Mouse (Mus musculus): ENCODE results near the gene Rbm33. TPM values are rescaled to one million over a fixed set of nuclear protein-coding genes. Genes with fewer than 3 reads are reported as not detected.

Gene Rbm33
- polyA plus RNA-seq, 1 experiment = 33.3 TPM

DNA sequence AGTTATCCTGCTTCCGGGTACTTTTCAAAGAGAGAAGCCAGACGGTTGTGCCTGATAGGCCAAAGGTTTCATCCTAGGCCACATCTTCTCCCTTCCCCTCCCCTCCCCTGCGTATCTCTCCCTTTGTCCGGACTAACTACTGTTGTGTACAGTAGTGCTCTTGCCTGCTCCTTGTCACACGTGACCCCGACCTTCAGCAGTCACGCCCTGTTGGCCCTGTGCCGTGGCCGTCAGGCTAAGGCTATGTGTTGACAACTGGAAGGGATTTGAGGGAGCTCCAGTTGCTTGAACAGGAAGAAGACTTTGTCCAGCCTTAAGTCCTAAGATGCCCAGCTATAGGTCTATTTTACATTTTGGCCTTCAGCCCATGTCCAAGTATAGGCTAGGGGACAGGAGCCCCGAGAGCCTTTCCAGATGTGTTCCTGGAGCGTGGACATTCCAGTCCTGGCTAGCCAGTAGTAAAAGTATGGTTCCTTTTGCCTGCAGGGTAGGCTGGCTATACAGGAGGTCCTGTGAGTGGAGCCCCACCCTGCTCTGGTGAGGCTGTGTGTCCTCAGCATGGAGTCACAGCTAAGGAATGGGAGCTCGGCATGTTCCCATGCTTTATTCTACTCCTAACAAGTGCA lies 102.8 kb downstream of the Rbm33 start:
- Histone ChIP-seq H3K4me3 (ENCODE audit: extremely low read depth, insufficient read depth, insufficient read length) (no peak overlapping the region), H3K27ac (ENCODE audit: insufficient read depth, low read length) (no peak overlapping the region), H3K4me1 (ENCODE audit: control insufficient read depth, insufficient read depth, insufficient read length) (no peaks in the 10 kb centered on the region), H3K27me3 (ENCODE audit: control insufficient read depth, insufficient read depth, low read length) (no peaks in the 10 kb centered on the region), H3K36me3 (ENCODE audit: control insufficient read depth, insufficient read depth, low read length) (peaks cover 25% of the 10 kb centered on the region)
- 95% methylated on average over 12 of the region's 12 CpGs for WGBS
- TF ChIP-seq CTCF (IDR thresholded peaks at IDR 0.05; ENCODE audit: extremely low read depth, insufficient read depth, insufficient read length, insufficient replicate concordance) = no peak
- TF ChIP-seq POLR2A (IDR thresholded peaks at IDR 0.05; ENCODE audit: low read depth, low read length) = no peak
- DNase-seq (ENCODE audit: low read depth in 1 of 2, low spot score in 2 of 2) = no peak

DNA sequence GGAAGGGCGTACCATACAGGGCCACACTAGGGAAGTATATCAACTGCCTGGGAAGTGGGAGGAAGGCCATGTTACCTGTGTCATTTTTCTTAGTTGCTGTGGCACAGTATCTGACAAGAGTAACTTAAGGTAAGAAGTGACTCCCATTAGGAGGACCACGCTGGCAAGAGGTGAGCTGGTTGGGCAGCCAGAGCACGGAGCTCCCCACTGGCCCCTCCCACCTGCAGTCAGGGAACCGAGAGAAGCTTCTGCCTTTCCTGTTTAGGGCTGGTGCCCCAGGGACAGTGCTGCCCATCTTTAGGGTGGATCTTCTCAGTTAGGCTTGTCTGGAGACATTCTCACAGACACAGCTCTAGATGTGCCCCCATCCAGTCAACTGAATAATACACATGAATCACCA lies 106.9 kb downstream of the Rbm33 start:
- whole genome bisulfite sequencing = 63% methylated on average over 4 of the region's 4 CpGs
- peaks cover 5% of the 10 kb centered on the region; the same call in 1 of the 2 replicates for H3K36me3 ChIP-seq (ENCODE audit: control insufficient read depth, insufficient read depth, low read length)
- no peaks in the 10 kb centered on the region for H3K27me3 ChIP-seq (ENCODE audit: control insufficient read depth, insufficient read depth, low read length)
- TF ChIP-seq POLR2A (IDR thresholded peaks at IDR 0.05; ENCODE audit: low read depth, low read length) = no peak
- no peak for TF ChIP-seq CTCF (IDR thresholded peaks at IDR 0.05; ENCODE audit: extremely low read depth, insufficient read depth, insufficient read length, insufficient replicate concordance)
- no peak overlapping the region for H3K27ac ChIP-seq (ENCODE audit: insufficient read depth, low read length)
- H3K4me3 ChIP-seq (ENCODE audit: extremely low read depth, insufficient read depth, insufficient read length) = no peak overlapping the region
- H3K4me1 ChIP-seq (ENCODE audit: control insufficient read depth, insufficient read depth, insufficient read length) = no peaks in the 10 kb centered on the region
- no peak for DNase-seq (ENCODE audit: low read depth in 1 of 2, low spot score in 2 of 2)

DNA sequence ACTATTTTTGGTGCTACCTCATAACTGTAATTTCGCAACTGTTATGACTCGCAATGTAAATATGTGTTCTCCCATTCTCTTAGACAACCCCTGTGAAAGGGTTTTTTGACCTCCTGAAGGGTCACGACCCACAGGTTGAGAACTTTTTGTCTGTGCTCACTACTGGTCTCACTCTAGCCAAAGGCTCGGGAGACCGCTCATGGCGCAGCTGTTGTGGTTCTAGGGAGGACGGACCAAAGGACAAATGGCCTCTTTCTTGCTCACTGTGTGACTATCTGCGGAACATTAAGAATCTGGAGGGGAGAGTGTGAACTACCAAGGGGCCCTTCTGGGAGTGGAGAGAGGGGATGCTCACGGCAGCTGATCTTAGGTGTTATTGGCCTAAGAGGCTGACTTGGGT lies 109.0 kb downstream of the Rbm33 start:
- no peak overlapping the region for H3K27ac ChIP-seq (ENCODE audit: insufficient read depth, low read length)
- no peaks in the 10 kb centered on the region for H3K27me3 ChIP-seq (ENCODE audit: control insufficient read depth, insufficient read depth, low read length)
- 92% methylated on average over 9 of the region's 9 CpGs for WGBS
- DNase-seq (ENCODE audit: low read depth in 1 of 2, low spot score in 2 of 2) = no peak
- no peaks in the 10 kb centered on the region for H3K4me1 ChIP-seq (ENCODE audit: control insufficient read depth, insufficient read depth, insufficient read length)
- TF ChIP-seq POLR2A (IDR thresholded peaks at IDR 0.05; ENCODE audit: low read depth, low read length) (no peak), CTCF (IDR thresholded peaks at IDR 0.05; ENCODE audit: extremely low read depth, insufficient read depth, insufficient read length, insufficient replicate concordance) (no peak)
- no peaks in the 10 kb centered on the region for H3K36me3 ChIP-seq (ENCODE audit: control insufficient read depth, insufficient read depth, low read length)
- H3K4me3 ChIP-seq (ENCODE audit: extremely low read depth, insufficient read depth, insufficient read length) = no peak overlapping the region

DNA sequence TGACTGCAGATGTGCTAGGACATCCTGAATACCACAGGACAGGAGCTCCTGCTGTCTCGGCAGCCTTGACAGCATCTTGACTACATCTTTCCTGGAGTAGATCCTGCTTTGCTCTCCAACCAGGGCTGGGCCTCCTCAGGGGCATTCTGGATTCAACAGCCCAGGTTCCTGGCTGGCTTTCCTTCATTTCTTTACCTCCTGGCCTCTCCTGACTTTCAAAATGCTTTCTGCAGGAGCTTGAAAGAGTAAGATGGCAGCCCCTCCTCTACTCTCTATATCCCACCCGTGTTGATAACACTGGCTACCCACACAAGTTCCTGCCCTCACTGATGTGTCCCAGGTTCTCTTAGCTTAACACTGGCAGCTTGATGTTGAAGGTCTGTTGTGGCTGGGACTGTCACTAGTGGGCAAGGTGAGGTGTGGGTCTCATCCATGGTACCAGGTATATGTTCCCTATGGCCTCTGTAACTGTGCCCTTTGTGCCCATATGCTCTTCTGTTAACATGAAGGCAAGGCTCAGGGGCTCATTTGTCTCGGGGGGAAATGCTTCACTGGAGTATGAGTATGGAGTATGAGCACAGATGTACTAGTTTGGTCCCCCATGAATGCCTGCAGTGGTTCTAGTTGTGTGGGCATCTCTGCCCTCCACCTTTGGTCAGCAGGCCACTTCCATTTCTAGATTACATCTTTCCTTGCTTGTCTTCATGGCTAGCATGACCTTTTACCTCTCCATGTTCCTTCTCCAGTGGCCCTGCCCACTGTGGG lies 133.4 kb downstream of the Rbm33 start:
- peak in 1 of 2 experiments; percentile 0 for DNase-seq (ENCODE audit: low read depth in 1 of 2, low spot score in 2 of 2)
- no peak overlapping the region for H3K4me3 ChIP-seq (ENCODE audit: extremely low read depth, insufficient read depth, insufficient read length)
- TF ChIP-seq CTCF (IDR thresholded peaks at IDR 0.05; ENCODE audit: extremely low read depth, insufficient read depth, insufficient read length, insufficient replicate concordance) (no peak), POLR2A (IDR thresholded peaks at IDR 0.05; ENCODE audit: low read depth, low read length) (no peak)
- H3K27me3 ChIP-seq (ENCODE audit: control insufficient read depth, insufficient read depth, low read length) = no peaks in the 10 kb centered on the region
- 68% methylated on average over 3 of the region's 3 CpGs for WGBS
- no peak overlapping the region for H3K27ac ChIP-seq (ENCODE audit: insufficient read depth, low read length)
- H3K4me1 ChIP-seq (ENCODE audit: control insufficient read depth, insufficient read depth, insufficient read length) = no peaks in the 10 kb centered on the region
- H3K36me3 ChIP-seq (ENCODE audit: control insufficient read depth, insufficient read depth, low read length) = no peaks in the 10 kb centered on the region

DNA sequence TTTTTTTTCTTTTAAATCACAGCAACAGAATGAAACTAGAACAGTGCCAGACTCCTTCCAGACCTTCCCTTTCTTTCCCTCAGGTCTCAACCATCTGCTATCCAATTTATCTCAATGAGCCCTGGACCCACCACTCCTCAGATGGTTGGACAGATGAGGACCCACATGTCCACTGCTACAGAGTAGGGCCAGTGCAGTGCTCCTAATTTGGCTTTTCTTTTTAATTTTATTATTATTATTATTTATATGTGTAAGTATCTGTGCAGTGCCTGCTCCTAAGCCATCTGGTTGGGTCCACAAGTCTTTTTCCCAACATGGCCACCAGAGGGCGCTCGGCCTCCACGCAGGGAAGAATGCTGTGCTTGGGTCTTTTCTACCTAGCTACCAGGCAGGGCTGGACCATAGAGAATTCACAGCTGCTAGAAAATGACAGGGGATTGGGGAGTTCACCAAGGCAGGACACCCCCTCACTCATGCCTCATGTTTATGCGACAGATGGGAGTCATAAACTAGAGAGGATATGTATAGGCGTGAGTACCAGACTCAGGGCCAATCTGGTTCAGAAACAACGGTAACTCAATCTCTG lies 134.2 kb downstream of the Rbm33 start:
- 33% methylated on average over 6 of the region's 6 CpGs for WGBS

DNA sequence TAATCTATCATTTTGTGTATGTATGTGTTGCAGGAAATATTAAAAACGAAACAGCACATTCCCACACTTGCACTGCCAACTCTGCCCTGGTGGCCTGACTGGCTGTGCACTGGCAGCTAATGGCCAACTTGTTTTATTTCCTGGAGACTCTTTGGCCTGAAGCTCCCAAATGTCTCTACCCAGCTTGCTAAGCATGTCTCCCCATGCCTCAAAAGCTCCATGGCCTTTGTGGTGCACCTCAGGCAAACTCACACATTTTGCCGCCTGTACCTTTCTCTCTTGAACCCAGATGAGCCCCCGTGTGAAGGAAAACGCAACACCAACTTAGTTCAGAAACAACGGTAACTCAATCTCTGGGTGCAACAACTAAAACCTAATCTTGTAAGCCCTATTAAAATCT lies 136.2 kb downstream of the Rbm33 start:
- Histone ChIP-seq H3K4me3 (ENCODE audit: extremely low read depth, insufficient read depth, insufficient read length) (no peak overlapping the region), H3K27ac (ENCODE audit: insufficient read depth, low read length) (no peak overlapping the region), H3K4me1 (ENCODE audit: control insufficient read depth, insufficient read depth, insufficient read length) (no peaks in the 10 kb centered on the region), H3K27me3 (ENCODE audit: control insufficient read depth, insufficient read depth, low read length) (peaks cover 3% of the 10 kb centered on the region; the same call in 1 of the 2 replicates), H3K36me3 (ENCODE audit: control insufficient read depth, insufficient read depth, low read length) (no peaks in the 10 kb centered on the region)
- 83% methylated on average over 5 of the region's 5 CpGs for WGBS
- no peak for TF ChIP-seq CTCF (IDR thresholded peaks at IDR 0.05; ENCODE audit: extremely low read depth, insufficient read depth, insufficient read length, insufficient replicate concordance)
- no peak for TF ChIP-seq POLR2A (IDR thresholded peaks at IDR 0.05; ENCODE audit: low read depth, low read length)
- DNase-seq (ENCODE audit: low read depth in 1 of 2, low spot score in 2 of 2) = peak in 1 of 2 experiments; percentile 0

More for the DNA sequence above, 134.2 kb downstream of the Rbm33 start:
- Histone ChIP-seq H3K27me3 (ENCODE audit: control insufficient read depth, insufficient read depth, low read length) (no peaks in the 10 kb centered on the region), H3K4me3 (ENCODE audit: extremely low read depth, insufficient read depth, insufficient read length) (no peak overlapping the region), H3K36me3 (ENCODE audit: control insufficient read depth, insufficient read depth, low read length) (no peaks in the 10 kb centered on the region), H3K4me1 (ENCODE audit: control insufficient read depth, insufficient read depth, insufficient read length) (no peaks in the 10 kb centered on the region), H3K27ac (ENCODE audit: insufficient read depth, low read length) (no peak overlapping the region)
- TF ChIP-seq CTCF (IDR thresholded peaks at IDR 0.05; ENCODE audit: extremely low read depth, insufficient read depth, insufficient read length, insufficient replicate concordance) = peak; percentile 91
- TF ChIP-seq POLR2A (IDR thresholded peaks at IDR 0.05; ENCODE audit: low read depth, low read length) = no peak
- peak; percentile 2 to 52 for DNase-seq (ENCODE audit: low read depth in 1 of 2, low spot score in 2 of 2)

Measured in spleen, adult 2 months (tissue).